Mouse (Mus musculus): ENCODE data around the gene Nup35. TPM values are rescaled to one million over a fixed set of nuclear protein-coding genes. Genes with fewer than 3 reads are reported as not detected.

The Nup35 gene
- total RNA-seq, 2 experiments from 2014 or later, result 53.9 to 76.3 TPM

GRCm38 (mm10) chr2:80624523-80624922 lies 7.5 kb downstream of the Nup35 start:
- no peak for ATAC-seq (replicated peaks; ENCODE audit: low FRiP score, low TSS enrichment, poor library complexity, severe bottlenecking)

GRCm38 (mm10) chr2:80632336-80633026 lies 15.4 kb downstream of the Nup35 start:
- no peak for ATAC-seq (replicated peaks; ENCODE audit: low FRiP score, low TSS enrichment, poor library complexity, severe bottlenecking)

- ATAC-seq (replicated peaks; ENCODE audit: low FRiP score, low TSS enrichment, poor library complexity, severe bottlenecking), result peak; percentile 97
These were observed 21.6 kb downstream of the Nup35 start for GRCm38 (mm10) chr2:80638364-80639241.

GRCm38 (mm10) chr2:80639398-80639797 lies 22.4 kb downstream of the Nup35 start:
- no peak for ATAC-seq (replicated peaks; ENCODE audit: low FRiP score, low TSS enrichment, poor library complexity, severe bottlenecking)

GRCm38 (mm10) chr2:80639864-80640263 lies 22.8 kb downstream of the Nup35 start:
- 0 out of 2 replicates have a peak, but pooled peaks have one; percentile 31 for ATAC-seq (replicated peaks; ENCODE audit: low FRiP score, low TSS enrichment, poor library complexity, severe bottlenecking)

- peak; percentile 78; the same call in 1 of the 2 replicates for ATAC-seq (replicated peaks; ENCODE audit: low FRiP score, low TSS enrichment, poor library complexity, severe bottlenecking)
These were observed 44.4 kb downstream of the Nup35 start for GRCm38 (mm10) chr2:80661414-80661813.

- ATAC-seq (replicated peaks; ENCODE audit: low FRiP score, low TSS enrichment, poor library complexity, severe bottlenecking), result no peak
These were observed 45.6 kb downstream of the Nup35 start for GRCm38 (mm10) chr2:80662682-80663081.

- no peak for ATAC-seq (replicated peaks; ENCODE audit: low FRiP score, low TSS enrichment, poor library complexity, severe bottlenecking)
These were observed 50.4 kb downstream of the Nup35 start for GRCm38 (mm10) chr2:80667396-80667964.

GRCm38 (mm10) chr2:80669868-80670666 lies 53.0 kb downstream of the Nup35 start:
- ATAC-seq (replicated peaks; ENCODE audit: low FRiP score, low TSS enrichment, poor library complexity, severe bottlenecking), result peak; percentile 38

GRCm38 (mm10) chr2:80678803-80679202 lies 61.8 kb downstream of the Nup35 start:
- no peak for ATAC-seq (replicated peaks; ENCODE audit: low FRiP score, low TSS enrichment, poor library complexity, severe bottlenecking)

- no peak for ATAC-seq (replicated peaks; ENCODE audit: low FRiP score, low TSS enrichment, poor library complexity, severe bottlenecking)
These were observed 66.7 kb downstream of the Nup35 start for GRCm38 (mm10) chr2:80683727-80684239.

GRCm38 (mm10) chr2:80684396-80685071 lies 67.5 kb downstream of the Nup35 start:
- ATAC-seq (replicated peaks; ENCODE audit: low FRiP score, low TSS enrichment, poor library complexity, severe bottlenecking), result peak; percentile 82

GRCm38 (mm10) chr2:80688261-80688660 lies 71.2 kb downstream of the Nup35 start:
- ATAC-seq (replicated peaks; ENCODE audit: low FRiP score, low TSS enrichment, poor library complexity, severe bottlenecking), result no peak

- no peak for ATAC-seq (replicated peaks; ENCODE audit: low FRiP score, low TSS enrichment, poor library complexity, severe bottlenecking)
These were observed 90.4 kb downstream of the Nup35 start for GRCm38 (mm10) chr2:80707429-80707828.

Other genes with a start within 250 kb of the Nup35 start
- gene Frzb, start 169.6 kb upstream of the Nup35 start, total RNA-seq (2014; fragmentation: Nextera tagmentation), result not detected in 2 replicates
- gene Frzb, start 169.6 kb upstream of the Nup35 start, total RNA-seq (2017), result not detected in 2 replicates
- gene Nckap1, start 35.9 kb upstream of the Nup35 start, total RNA-seq (2014; fragmentation: Nextera tagmentation), result 24.3 and 32.1 TPM in 2 replicates
- gene Nckap1, start 35.9 kb upstream of the Nup35 start, total RNA-seq (2017), result 27.3 and 27.8 TPM in 2 replicates
- 11.7 and 13.8 TPM in 2 replicates for gene Dusp19, start 191 bp upstream of the Nup35 start, total RNA-seq (2014; fragmentation: Nextera tagmentation)
- 9.7 and 13.8 TPM in 2 replicates for gene Dusp19, start 191 bp upstream of the Nup35 start, total RNA-seq (2017)